Mouse (Mus musculus) liver, embryonic 14.5 days (tissue): ENCODE data around the gene Gfer. TPM values are rescaled to one million over a fixed set of nuclear protein-coding genes. Genes with fewer than 3 reads are reported as not detected.
A peak's percentile ranks its signal among the peaks of the same experiment; 100 is the strongest.

ENCODE experiments used
- ATAC-seq: fragments of 200-750 bp; cut with Nextera tagmentation; 2 replicates; pipeline ENCODE4 v1.8.0; 2017; ENCODE audit warnings: moderate number of reproducible peaks, mild to moderate bottlenecking, moderate library complexity; ENCODE audit not compliant: insufficient read depth
- DNase-seq, 3 experiments: peaks; one replicate each; pipeline ENCODE4 v3.0.0-alpha.2; 2012 to 2013; ENCODE audit warnings: low read depth in 3 of 3, low spot score in 3 of 3
- H3K27ac ChIP-seq: fragments of 300-500 bp; sonication (generic); 2 replicates; pipeline ENCODE4 v1.5.1; 2014; ENCODE audit warnings: moderate library complexity, mild to moderate bottlenecking, control low read depth, inconsistent platforms
- H3K27me3 ChIP-seq: fragments of 300-500 bp; sonication (generic); 2 replicates; pipeline ENCODE4 v1.6.1; 2014; ENCODE audit warnings: mild to moderate bottlenecking, low read length, moderate library complexity; ENCODE audit not compliant: control insufficient read depth, insufficient read depth
- H3K36me3 ChIP-seq: fragments of 300-500 bp; sonication (generic); replicated peaks from 2 replicates; pipeline ENCODE4 v1.6.1; 2014; ENCODE audit warnings: low read depth; ENCODE audit not compliant: control insufficient read depth, insufficient read depth
- H3K4me1 ChIP-seq, 2 experiments: fragments of 200-500 bp in 1 of 2; fragments of 300-500 bp in 1 of 2; sonication (generic) in 1 of 2; replicated peaks; 2 replicates each; pipeline ENCODE4 v1.6.1; 2012 to 2014; ENCODE audit warnings: antibody characterized with exemption in 1 of 2, inconsistent platforms in 1 of 2, low read length in 1 of 2; ENCODE audit not compliant: control insufficient read depth in 2 of 2, insufficient read depth in 2 of 2
- H3K4me2 ChIP-seq: fragments of 300-500 bp; sonication (generic); 2 replicates; pipeline ENCODE4 v1.6.1; 2014; ENCODE audit warnings: low read depth, mild to moderate bottlenecking, control low read depth, moderate library complexity
- H3K4me3 ChIP-seq, 2 experiments: fragments of 200-500 bp in 1 of 2; fragments of 300-500 bp in 1 of 2; sonication (generic) in 1 of 2; 2 replicates each; pipeline ENCODE4 v1.5.1; 2012 to 2014; ENCODE audit warnings: low read depth in 2 of 2, low read length in 2 of 2, mild to moderate bottlenecking in 2 of 2, control low read depth in 1 of 2, inconsistent platforms in 1 of 2, moderate library complexity in 1 of 2; ENCODE audit not compliant: insufficient read depth in 1 of 2
- H3K9ac ChIP-seq: fragments of 300-500 bp; sonication (generic); replicated peaks from 2 replicates; pipeline ENCODE4 v1.6.1; 2014; ENCODE audit warnings: mild to moderate bottlenecking, control low read depth, moderate library complexity
- H3K9me3 ChIP-seq: fragments of 300-500 bp; sonication (generic); 2 replicates; pipeline ENCODE4 v1.6.1; 2016; ENCODE audit warnings: low read length, mixed read lengths; ENCODE audit not compliant: control insufficient read depth
- CTCF ChIP-seq: IDR thresholded peaks from 2 replicates; pipeline ENCODE4 v1.5.1; 2016; ENCODE audit warnings: antibody characterized with exemption, low read depth, control low read depth
- EP300 ChIP-seq: IDR thresholded peaks from 2 replicates; pipeline ENCODE4 v1.6.1; 2016; ENCODE audit warnings: antibody characterized with exemption, low read depth
- WGBS: fragments of 180-500 bp; shearing (Covaris S2); extraction: QIAGEN DNeasy Blood & Tissue Kit; methylation state at CpG from one replicate; pipeline ENCODE4 v1.1.7; 2014; ENCODE audit not compliant: insufficient replicate concordance; 5-methylcytosine and 5-hydroxymethylcytosine counted together
- polyA plus RNA-seq, 2 experiments: library from polyadenylated mRNA; depleted of rRNA in 1 of 2; stranded (reverse) in 1 of 2; unstranded in 1 of 2; fragments of >200 nt; fragmentation: Nextera tagmentation in 1 of 2; extraction: Ambion mirVana in 1 of 2; gene quantifications; 2 replicates each; pipeline versions ENCODE4 v1.2.1 to v1.2.3; 2012 to 2014

Gfer gene
- polyA plus RNA-seq, 2 experiments = 19.5 to 32.3 TPM

DNA sequence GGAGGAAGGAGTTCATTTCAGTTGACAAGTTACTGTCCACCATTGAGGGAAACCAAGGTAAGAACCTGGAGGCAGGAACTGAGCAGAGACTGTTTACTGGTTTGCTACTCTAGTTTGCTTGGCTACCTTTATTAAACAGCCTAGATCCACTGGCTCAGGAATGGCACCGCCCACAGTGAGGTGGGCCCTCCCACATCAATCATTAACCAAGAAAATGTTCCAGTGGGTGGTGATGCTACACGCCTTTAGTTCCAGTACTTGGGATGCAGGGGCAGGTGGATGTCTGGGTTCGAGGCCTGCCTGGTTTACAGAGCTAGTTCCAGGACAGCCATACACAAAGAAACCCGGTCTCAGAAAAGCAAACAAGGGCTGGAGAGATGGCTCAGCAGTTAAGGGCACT is 42.3 kb upstream of the Gfer start:
- Histone ChIP-seq H3K4me1 (peaks cover 17 to 23% of the 10 kb centered on the region in 2 experiments), H3K4me3 (no peak overlapping the region), H3K27ac (no peak overlapping the region), H3K9me3 (no peaks in the 10 kb centered on the region), H3K36me3 (no peaks in the 10 kb centered on the region; the same call in 1 of the 2 replicates), H3K4me2 (peak overlapping the region; percentile 77; the same call in 1 of the 2 replicates), H3K9ac (no peak overlapping the region), H3K27me3 (no peaks in the 10 kb centered on the region)
- TF ChIP-seq EP300 (no peak), CTCF (no peak)
- 73% methylated on average over 4 of the region's 4 CpGs for WGBS
- ATAC-seq = no peak
- DNase-seq = no peak

- Histone ChIP-seq H3K4me2 (peak overlapping the region; percentile 77), H3K4me1 (peaks cover 17 to 21% of the 10 kb centered on the region in 2 experiments), H3K9me3 (no peaks in the 10 kb centered on the region), H3K27me3 (no peaks in the 10 kb centered on the region), H3K9ac (peak overlapping the region; percentile 63), H3K4me3 (peak overlapping the region; percentile 64 to 96), H3K27ac (no peak overlapping the region; the same call in 1 of the 2 replicates), H3K36me3 (no peaks in the 10 kb centered on the region; the same call in 1 of the 2 replicates)
- TF ChIP-seq EP300 = no peak
- peak; percentile 49 for TF ChIP-seq CTCF
- DNase-seq (no peak), ATAC-seq (no peak)
- WGBS = 25% methylated on average over 8 of the region's 8 CpGs
These were observed 41.3 kb upstream of the Gfer start for GRCm38 (mm10) chr17:24737135-24737810.

DNA sequence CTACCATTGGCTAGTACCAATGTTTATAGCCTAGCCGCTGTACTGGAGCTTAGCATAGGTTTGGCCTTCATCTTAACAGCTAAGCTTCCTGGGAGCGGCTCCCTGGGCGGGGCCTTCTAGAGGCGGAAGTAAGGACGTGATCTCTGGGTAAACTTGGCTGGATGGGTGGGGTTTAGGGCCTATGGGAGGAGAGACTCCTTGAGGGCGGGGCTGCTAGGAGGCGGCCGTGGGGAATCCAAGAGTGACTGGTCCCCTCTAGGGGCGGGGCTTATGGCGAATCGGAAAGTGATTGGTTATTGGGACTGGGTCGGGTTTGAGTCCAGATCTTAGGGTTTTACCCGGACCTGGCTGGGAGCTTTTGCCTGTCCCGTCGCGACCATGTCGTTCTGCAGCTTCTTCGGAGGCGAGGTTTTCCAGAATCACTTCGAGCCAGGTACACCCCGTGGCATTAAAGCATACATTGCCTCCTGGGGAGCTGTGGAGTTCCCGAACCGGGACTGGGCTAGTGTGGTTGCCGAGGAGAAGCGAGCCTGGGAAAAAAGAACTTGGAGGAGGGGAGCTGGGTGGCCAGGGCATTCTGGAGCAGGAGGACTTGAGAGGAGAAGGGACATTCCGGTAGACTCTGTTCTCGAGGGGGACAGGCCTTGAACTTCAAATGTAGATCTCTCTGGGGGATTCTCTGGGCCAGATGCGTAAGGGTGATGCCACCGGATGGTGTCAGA is 40.5 kb upstream of the Gfer start, which contains the start of gene Msrb1:
TSS of gene Msrb1 (plus strand) at position 313 of the 722 bp plus-strand sequence.
- ATAC-seq (peak; percentile 96), DNase-seq (peak; percentile 99 to 100 (median 99))
- Histone ChIP-seq H3K27me3 (no peaks in the 10 kb centered on the region), H3K36me3 (no peaks in the 10 kb centered on the region; the same call in 1 of the 2 replicates), H3K9me3 (no peaks in the 10 kb centered on the region), H3K4me1 (peaks cover 17 to 21% of the 10 kb centered on the region in 2 experiments), H3K9ac (peak within 1 kb of the TSS; percentile 75), H3K4me3 (peak within 1 kb of the TSS; percentile 64 to 96), H3K4me2 (peak within 1 kb of the TSS; percentile 77), H3K27ac (peak within 1 kb of the TSS; percentile 85)
- TF ChIP-seq CTCF (no peak), EP300 (no peak)
- 1% methylated on average over 29 of the region's 29 CpGs for WGBS

- no peaks in the 10 kb centered on the region for H3K9me3 ChIP-seq
- 67% methylated on average over 7 of the region's 7 CpGs for WGBS
- no peak for TF ChIP-seq CTCF
- TF ChIP-seq EP300 = no peak
- H3K4me1 ChIP-seq = peaks cover 17 to 21% of the 10 kb centered on the region in 2 experiments
- ATAC-seq (no peak), DNase-seq (no peak)
- peak overlapping the region; percentile 77 for H3K4me2 ChIP-seq
- H3K9ac ChIP-seq = peak overlapping the region; percentile 75
- no peaks in the 10 kb centered on the region; the same call in 1 of the 2 replicates for H3K36me3 ChIP-seq
- peak overlapping the region in 1 of 2 experiments; percentile 64; a peak in 1 of 4 replicates for H3K4me3 ChIP-seq
- H3K27me3 ChIP-seq = no peaks in the 10 kb centered on the region
- H3K27ac ChIP-seq = peak overlapping the region; percentile 85
These were observed 39.5 kb upstream of the Gfer start for GRCm38 (mm10) chr17:24735446-24735845.

DNA sequence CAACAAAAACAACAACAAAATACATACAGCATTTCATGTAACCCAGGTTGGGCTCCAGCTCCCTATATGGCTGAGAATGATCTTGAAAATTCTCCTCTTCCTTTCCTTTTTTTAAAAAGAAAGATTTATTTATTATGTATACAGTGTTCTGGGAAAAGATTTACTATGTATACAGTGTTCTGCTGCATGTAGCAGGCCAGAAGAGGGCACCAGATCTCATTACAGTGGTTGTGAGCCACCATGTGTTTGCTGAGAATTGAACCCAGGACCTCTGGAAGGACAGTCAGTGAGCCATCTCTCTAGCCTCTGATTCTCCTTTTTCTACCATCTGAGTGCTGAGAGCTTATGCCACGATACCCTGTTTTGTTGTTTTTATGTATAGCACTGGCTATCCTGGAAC is 38.6 kb upstream of the Gfer start:
- H3K4me1 ChIP-seq = peaks cover 17 to 21% of the 10 kb centered on the region in 2 experiments
- H3K4me3 ChIP-seq = no peak overlapping the region
- WGBS = 69% methylated on average over 1 of the region's 1 CpGs
- no peaks in the 10 kb centered on the region for H3K9me3 ChIP-seq
- ATAC-seq (no peak), DNase-seq (no peak)
- H3K36me3 ChIP-seq = no peaks in the 10 kb centered on the region
- H3K9ac ChIP-seq = no peak overlapping the region
- H3K27ac ChIP-seq = no peak overlapping the region
- H3K27me3 ChIP-seq = no peaks in the 10 kb centered on the region
- TF ChIP-seq CTCF (peak; percentile 32; the same call in 1 of the 2 replicates), EP300 (no peak)
- no peak overlapping the region for H3K4me2 ChIP-seq
